Mouse (Mus musculus) left cerebral cortex, postnatal 10 days (tissue): ENCODE results near the gene Snn. TPM values are rescaled to one million over a fixed set of nuclear protein-coding genes. Genes with fewer than 3 reads are reported as not detected.

Experiments
- DNase-seq, 2 experiments: peaks; one replicate each; pipeline ENCODE4 v3.0.0; 2021 to 2022; ENCODE audit warnings: low spot score in 2 of 2, mixed read lengths in 1 of 2; ENCODE audit errors: extremely low spot score in 1 of 2
- intact Hi-C: fragments of 180-260 bp; cut with DNase I; formaldehyde crosslinking; loops from one replicate; pipeline ENCODE4 v1.15.1; 2025
- total RNA-seq, 2 experiments: library from RNA; stranded (reverse); gene quantifications; 2 replicates each; pipeline ENCODE4 v1.2.3; 2021

The Snn gene
- total RNA-seq, 2 experiments from 2014 or later, result 217 to 219 TPM

- DNase-seq, result no peak
- intact Hi-C loops, result no loop called here
Observed at GRCm38 (mm10) chr16:11071887-11072286, 11.1 kb downstream of the Snn start.

- peak in 1 of 2 experiments; percentile 47 for DNase-seq
- intact Hi-C loops, result no loop called here
Observed at GRCm38 (mm10) chr16:11072454-11072853, 11.7 kb downstream of the Snn start.

GRCm38 (mm10) chr16:11073060-11073459 is 12.3 kb downstream of the Snn start:
- intact Hi-C loops, result no loop called here
- no peak for DNase-seq

DNA sequence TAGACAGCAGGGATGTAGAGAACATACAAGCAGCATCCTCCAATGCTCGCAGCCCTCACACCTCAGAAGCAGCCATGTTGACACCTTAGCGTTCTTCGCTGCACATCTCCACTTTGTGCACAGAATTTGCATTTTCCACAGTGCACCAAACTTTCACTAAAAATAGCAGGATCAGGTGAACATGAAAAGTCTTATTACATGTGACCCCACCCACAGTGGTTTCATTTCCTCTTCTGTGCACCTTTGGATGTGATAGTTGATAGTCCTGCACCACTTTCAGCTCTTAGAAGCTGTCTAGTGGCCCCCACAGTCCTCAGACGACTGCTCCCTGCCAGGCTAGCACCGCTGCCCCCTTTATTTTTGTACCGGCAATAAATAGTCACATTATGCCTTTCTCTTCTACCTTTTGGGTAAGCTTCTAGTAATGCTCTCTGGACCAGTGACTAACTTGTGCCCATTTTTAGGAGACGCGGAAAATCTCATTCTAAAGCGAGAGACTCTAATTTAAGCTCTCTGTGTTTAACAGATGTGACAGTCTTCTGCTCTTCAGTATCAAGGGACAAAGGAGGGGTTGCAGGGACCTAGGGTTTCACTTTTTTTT is 17.0 kb downstream of the Snn start:
- intact Hi-C loops, result no loop called here

DNA sequence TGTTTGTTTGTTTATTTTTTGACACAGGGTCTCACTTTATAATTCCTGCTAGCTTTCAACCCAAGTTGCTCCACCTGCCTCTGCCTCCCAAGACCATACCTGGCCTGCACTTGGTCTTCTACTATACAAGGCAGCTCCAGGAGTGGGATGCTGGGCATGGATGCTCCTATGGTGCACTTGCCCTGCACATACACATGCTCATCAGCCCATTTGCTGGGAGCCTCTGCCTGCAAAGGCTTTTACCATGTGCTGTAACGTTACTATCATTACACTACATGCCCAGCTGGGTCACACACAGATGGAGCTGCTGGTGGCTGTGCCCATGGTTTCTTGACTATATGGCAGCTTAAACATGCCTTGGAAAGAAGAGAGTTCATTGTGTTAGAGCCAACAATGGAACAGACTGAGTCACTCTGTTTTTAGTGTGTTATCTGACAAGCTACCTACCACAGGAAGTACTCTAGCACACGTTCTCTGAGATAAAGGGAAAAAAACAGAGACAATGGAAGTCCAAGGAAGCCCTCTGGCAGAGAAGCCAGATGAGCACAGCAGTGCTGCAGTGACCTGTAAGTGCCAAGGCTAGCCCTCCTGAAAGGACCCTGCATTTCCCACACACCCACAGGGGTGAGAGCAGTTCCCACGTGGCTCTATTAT is 17.6 kb downstream of the Snn start:
- no peak for DNase-seq
- intact Hi-C loops, result no loop called here

More for the DNA sequence above, 17.0 kb downstream of the Snn start:
- no peak for DNase-seq

DNA sequence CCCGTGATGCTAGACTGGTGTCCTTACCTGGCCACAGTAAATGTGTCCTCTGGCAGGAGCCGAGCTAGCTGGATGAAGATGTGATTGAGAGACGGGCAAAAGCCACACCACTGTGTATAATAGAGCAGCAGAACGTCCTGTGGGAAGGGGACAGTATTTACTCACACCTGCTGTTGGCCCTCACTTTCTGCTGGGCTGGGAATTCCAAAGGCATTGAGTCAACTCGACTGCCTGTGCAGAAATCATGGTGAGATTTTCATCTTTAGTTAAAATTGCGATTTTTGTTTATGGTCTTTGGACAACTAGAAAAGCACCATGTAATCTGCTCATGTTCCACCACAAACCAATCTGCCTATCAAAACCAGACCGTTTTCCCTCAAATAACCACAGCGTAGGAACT is 23.4 kb downstream of the Snn start:
- no peak for DNase-seq
- intact Hi-C loops, result no loop called here

- intact Hi-C loops, result no loop called here
- no peak for DNase-seq
Observed at GRCm38 (mm10) chr16:11086299-11086698, 25.6 kb downstream of the Snn start.

GRCm38 (mm10) chr16:11086856-11087588 is 26.3 kb downstream of the Snn start:
- intact Hi-C loops, result no loop called here
- no peak for DNase-seq

DNA sequence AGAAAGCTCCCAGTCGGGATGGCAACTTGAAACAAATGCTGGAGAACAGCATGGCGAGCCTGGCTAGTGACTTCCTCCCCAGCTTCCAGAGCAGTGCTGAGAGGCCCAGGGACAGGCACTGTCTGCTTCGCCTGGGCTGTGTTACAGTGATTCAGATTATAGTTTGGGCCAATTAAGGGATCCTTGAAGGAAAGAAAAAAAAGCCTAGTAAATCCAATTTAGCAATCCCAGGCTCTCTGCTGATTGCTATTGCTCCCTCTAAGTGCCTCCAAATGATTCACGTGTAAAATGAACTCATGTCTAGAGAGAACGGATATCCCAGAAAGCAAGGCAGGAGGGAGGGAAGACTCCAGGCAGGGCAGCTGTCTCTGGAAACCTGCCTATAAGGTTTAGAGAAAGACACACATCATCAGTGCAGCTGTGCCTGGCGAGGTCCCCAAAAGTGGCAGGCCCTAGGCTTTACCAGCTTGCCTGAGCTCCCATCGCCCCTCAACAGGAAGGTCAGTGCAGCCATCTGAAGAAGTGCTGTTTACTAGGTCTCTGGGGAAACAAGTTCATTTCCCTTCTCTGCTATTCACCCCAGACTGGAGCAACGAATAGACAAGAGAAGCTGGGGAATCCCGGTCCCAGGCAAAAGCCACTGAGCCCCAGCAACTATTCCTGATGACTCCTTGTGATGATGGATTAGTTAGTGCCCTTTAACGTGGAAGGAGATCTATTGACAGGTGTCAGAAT is 30.3 kb downstream of the Snn start:
- no peak for DNase-seq
- intact Hi-C loops, result no loop called here

- intact Hi-C loops, result no loop called here
- DNase-seq, result no peak
Observed at GRCm38 (mm10) chr16:11092061-11092460, 31.3 kb downstream of the Snn start.

GRCm38 (mm10) chr16:11092523-11092922 is 31.8 kb downstream of the Snn start:
- DNase-seq, result peak in 1 of 2 experiments; percentile 65
- intact Hi-C loops, result no loop called here

DNA sequence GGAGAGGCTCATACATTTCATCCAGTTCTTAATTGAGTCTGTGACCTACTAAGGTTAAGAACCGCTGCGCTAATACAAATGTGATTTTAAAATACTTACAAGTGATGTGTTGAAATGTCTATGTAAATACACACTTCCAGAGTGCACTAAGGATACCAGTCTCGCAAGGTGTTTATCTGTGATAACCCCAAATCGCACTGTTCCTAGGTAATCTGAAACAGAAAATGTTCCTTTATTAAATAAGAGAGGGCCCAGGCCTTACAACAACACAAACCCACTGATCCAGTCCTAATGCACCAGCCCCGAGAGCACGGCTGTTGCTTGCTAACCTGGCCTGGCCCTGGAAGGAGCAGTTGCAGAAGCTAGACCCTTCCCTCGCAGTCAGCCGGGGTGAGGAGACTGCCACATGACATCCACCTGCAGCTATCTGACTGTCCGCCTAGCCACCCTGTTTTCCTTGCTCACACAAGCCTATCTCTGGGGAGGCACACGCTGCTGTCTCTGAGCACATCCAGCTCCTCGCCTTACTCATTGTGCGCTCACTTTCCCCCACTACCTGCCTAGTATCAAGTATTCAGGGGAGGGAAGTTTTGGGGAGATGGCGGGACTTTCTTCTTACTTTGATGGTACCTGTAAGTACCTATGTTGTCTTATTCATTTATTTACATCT is 33.1 kb downstream of the Snn start:
- DNase-seq, result no peak
- intact Hi-C loops, result no loop called here

GRCm38 (mm10) chr16:11097301-11097700 is 36.6 kb downstream of the Snn start:
- DNase-seq, result no peak
- intact Hi-C loops, result no loop called here

DNA sequence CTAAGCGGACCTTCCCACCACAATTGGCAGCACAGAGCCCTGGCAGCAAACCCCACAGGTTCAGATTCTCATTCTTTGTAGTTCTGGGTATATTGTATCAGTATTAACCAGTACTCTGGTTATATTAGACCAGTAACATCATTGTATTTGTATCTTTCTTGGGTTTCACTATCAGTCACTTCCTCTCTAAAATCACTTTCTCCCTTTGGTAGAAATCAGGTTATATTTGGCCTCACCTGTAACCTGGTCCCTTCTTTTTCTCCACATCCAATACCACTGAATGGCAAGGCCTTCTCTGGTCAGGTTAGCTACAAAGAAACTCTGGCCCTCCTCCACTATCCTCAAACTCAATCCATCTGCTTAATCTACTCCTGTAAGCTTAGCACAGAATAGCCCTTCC is 44.2 kb downstream of the Snn start:
- intact Hi-C loops, result loop anchor here (5.0 kb wide), 1 partner anchor 228 kb away; no protein-coding TSS in a partner anchor
- DNase-seq, result no peak

DNA sequence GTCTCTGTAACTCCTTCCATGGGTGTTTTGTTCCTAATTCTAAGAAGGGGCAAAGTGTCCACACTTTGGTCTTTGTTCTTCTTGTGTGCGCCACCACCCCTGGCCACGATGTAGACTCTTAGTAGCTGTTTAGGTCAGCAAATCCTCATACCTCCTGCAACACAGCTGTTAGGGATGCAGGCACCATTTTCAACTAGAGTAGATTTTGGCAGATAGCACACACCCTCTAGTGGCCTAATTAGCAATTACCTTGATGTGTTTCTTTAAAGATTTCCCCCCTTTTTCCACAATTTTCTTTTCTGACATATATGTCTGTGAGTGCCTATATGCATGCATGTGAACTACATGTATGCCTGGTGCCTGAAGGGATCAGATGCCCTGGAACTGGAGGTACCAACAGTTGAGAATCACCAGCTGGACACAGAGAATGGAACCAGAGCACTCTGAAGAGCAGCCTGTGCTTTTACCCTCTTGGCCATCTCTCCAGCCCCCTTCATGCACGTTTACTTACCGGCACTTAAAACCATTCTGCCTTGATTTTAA is 48.5 kb downstream of the Snn start:
- DNase-seq, result no peak
- intact Hi-C loops, result loop anchor here (5.0 kb wide), 1 partner anchor 232 kb away; no protein-coding TSS in a partner anchor

GRCm38 (mm10) chr16:11122625-11123024 is 61.9 kb downstream of the Snn start:
- intact Hi-C loops, result no loop called here
- DNase-seq, result no peak

- intact Hi-C loops, result no loop called here
- no peak for DNase-seq
Observed at GRCm38 (mm10) chr16:11124110-11124509, 63.4 kb downstream of the Snn start.
